Mouse (Mus musculus): ENCODE measurements around the gene Ebf3. TPM values are rescaled to one million over a fixed set of nuclear protein-coding genes. Genes with fewer than 3 reads are reported as not detected.

The Ebf3 gene
- 5.8 and 14.0 TPM in 2 replicates for total RNA-seq (2014; rRNA removed)
- 0.39 and 0.67 TPM in 2 replicates for polyA plus RNA-seq (2015; fragmentation: Nextera tagmentation; extraction: Ambion mirVana)

GRCm38 (mm10) chr7:137313904-137314691 lies at the start of gene Ebf3:
Gene Ebf3, minus strand, starts transcription at chr7:137314445.
- Histone ChIP-seq H3K4me3 (ENCODE audit: low read depth, low read length) (peak within 1 kb of the TSS; percentile 37), H3K9me3 (ENCODE audit: low read length) (no peaks in the 10 kb centered on the region), H3K4me1 (ENCODE audit: insufficient read depth) (no peaks in the 10 kb centered on the region; the same call in 1 of the 2 replicates), H3K4me2 (ENCODE audit: low read depth) (peak within 1 kb of the TSS; percentile 64), H3K9ac (peak within 1 kb of the TSS; percentile 14; the same call in 1 of the 2 replicates), H3K27me3 (ENCODE audit: insufficient read depth, low read length) (peaks cover 88% of the 10 kb centered on the region), H3K36me3 (ENCODE audit: insufficient read depth) (no peaks in the 10 kb centered on the region), H3K27ac (ENCODE audit: low read depth, low read length) (no peak within 1 kb of the TSS)
- no peak for TF ChIP-seq CTCF (IDR thresholded peaks at IDR 0.05; ENCODE audit: low read depth)
- DNase-seq (peak; percentile 70), ATAC-seq (peak; percentile 87)
- WGBS: under 1% methylated on average over 111 of the region's 127 CpGs

GRCm38 (mm10) chr7:137346860-137347259 lies 32.6 kb upstream of the Ebf3 start:
- DNase-seq: no peak
- no peak for TF ChIP-seq CTCF (IDR thresholded peaks at IDR 0.05; ENCODE audit: low read depth)

DNA sequence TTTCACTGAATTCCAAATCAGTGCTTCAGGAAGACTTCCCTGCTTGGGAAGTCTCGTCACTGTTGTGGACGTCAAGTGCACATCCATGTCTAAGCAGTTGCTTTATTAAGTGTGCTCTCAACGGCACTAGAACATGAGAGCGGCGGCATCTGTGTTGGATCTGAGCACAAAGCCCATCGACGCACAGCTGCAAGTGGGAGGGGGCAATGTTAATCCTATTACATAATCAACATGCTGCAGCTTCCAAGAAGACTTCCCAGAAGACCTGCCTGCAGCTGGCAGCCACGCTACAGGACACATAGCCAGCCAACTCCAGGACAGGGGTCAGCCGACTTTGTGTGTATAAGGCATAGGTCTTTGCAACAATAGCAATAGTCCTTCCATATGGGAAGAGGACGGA lies 31.8 kb upstream of the Ebf3 start:
- Histone ChIP-seq H3K9ac (no peak overlapping the region), H3K4me2 (ENCODE audit: low read depth) (no peak overlapping the region), H3K9me3 (ENCODE audit: low read length) (no peaks in the 10 kb centered on the region), H3K4me3 (ENCODE audit: low read depth, low read length) (no peak overlapping the region), H3K36me3 (ENCODE audit: insufficient read depth) (no peaks in the 10 kb centered on the region), H3K4me1 (ENCODE audit: insufficient read depth) (no peaks in the 10 kb centered on the region), H3K27me3 (ENCODE audit: insufficient read depth, low read length) (no peaks in the 10 kb centered on the region), H3K27ac (ENCODE audit: low read depth, low read length) (no peak overlapping the region)
- no peak for DNase-seq
- ATAC-seq: no peak
- no peak for TF ChIP-seq CTCF (IDR thresholded peaks at IDR 0.05; ENCODE audit: low read depth)
- WGBS: 51% methylated on average over 10 of the region's 10 CpGs

More at GRCm38 (mm10) chr7:137346860-137347259, 32.6 kb upstream of the Ebf3 start:
- no peak overlapping the region for H3K4me3 ChIP-seq (ENCODE audit: low read depth, low read length)
- no peak for ATAC-seq
- WGBS: 62% methylated on average over 7 of the region's 7 CpGs
- H3K27me3 ChIP-seq (ENCODE audit: insufficient read depth, low read length): no peaks in the 10 kb centered on the region
- no peaks in the 10 kb centered on the region for H3K9me3 ChIP-seq (ENCODE audit: low read length)
- H3K36me3 ChIP-seq (ENCODE audit: insufficient read depth): no peaks in the 10 kb centered on the region
- no peak overlapping the region for H3K4me2 ChIP-seq (ENCODE audit: low read depth)
- no peak overlapping the region for H3K9ac ChIP-seq
- no peak overlapping the region for H3K27ac ChIP-seq (ENCODE audit: low read depth, low read length)
- H3K4me1 ChIP-seq (ENCODE audit: insufficient read depth): no peaks in the 10 kb centered on the region

GRCm38 (mm10) chr7:137333951-137334350 lies 19.7 kb upstream of the Ebf3 start:
- Histone ChIP-seq H3K27ac (ENCODE audit: low read depth, low read length) (no peak overlapping the region), H3K4me1 (ENCODE audit: insufficient read depth) (no peaks in the 10 kb centered on the region), H3K36me3 (ENCODE audit: insufficient read depth) (no peaks in the 10 kb centered on the region), H3K9me3 (ENCODE audit: low read length) (no peaks in the 10 kb centered on the region), H3K9ac (no peak overlapping the region), H3K27me3 (ENCODE audit: insufficient read depth, low read length) (peaks cover 7% of the 10 kb centered on the region; the same call in 1 of the 2 replicates), H3K4me3 (ENCODE audit: low read depth, low read length) (no peak overlapping the region), H3K4me2 (ENCODE audit: low read depth) (no peak overlapping the region)
- no peak for ATAC-seq
- DNase-seq: no peak
- 81% methylated on average over 2 of the region's 2 CpGs for WGBS
- TF ChIP-seq CTCF (IDR thresholded peaks at IDR 0.05; ENCODE audit: low read depth): no peak

GRCm38 (mm10) chr7:137322926-137323325 lies 8.7 kb upstream of the Ebf3 start:
- under 1% methylated on average over 21 of the region's 21 CpGs for WGBS
- no peaks in the 10 kb centered on the region for H3K9me3 ChIP-seq (ENCODE audit: low read length)
- H3K4me3 ChIP-seq (ENCODE audit: low read depth, low read length): peak overlapping the region; percentile 27
- H3K36me3 ChIP-seq (ENCODE audit: insufficient read depth): no peaks in the 10 kb centered on the region
- no peak overlapping the region for H3K27ac ChIP-seq (ENCODE audit: low read depth, low read length)
- peaks cover 80% of the 10 kb centered on the region for H3K27me3 ChIP-seq (ENCODE audit: insufficient read depth, low read length)
- H3K9ac ChIP-seq: no peak overlapping the region
- no peak for DNase-seq
- peak overlapping the region; percentile 45 for H3K4me2 ChIP-seq (ENCODE audit: low read depth)
- no peaks in the 10 kb centered on the region for H3K4me1 ChIP-seq (ENCODE audit: insufficient read depth)
- no peak for ATAC-seq
- no peak for TF ChIP-seq CTCF (IDR thresholded peaks at IDR 0.05; ENCODE audit: low read depth)

DNA sequence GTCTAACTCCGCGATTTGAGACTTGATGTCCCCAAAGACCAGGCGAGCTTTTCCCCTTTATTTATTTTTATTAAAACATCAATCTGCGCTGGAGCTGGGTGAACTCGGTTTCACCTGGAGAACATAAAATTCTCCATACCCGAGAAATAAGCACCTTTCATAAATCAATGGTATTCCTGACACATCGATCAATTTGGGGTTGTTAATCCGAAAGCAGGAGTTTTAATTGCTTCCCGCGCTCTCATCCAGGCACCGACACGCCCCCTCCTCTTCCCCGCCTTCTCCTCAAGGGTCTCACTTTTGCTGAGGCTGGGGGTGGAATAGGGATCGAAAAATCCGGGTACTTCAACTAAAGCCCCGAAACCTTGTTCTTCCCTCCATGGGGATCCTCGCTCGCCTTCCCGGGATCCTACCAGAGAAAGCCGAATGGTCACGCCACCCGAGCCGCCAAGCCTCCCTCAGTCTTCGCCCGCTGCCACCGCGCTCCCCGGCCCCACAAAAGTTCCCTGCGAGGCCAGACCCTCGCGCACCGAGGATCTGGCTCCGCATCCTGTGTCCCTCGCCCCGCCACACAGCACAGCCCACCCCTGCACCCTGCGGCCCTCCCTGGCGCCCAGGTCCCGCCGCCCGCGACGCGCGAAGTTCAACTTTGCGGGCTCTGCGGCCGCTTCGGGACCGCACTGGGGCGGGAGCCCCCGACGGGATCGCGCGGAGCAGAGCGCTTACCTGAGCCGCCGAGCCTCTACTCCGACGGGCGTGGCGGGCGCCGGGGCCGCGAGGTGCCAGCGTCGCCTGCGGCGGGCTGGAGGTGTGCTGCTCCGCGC lies 7.9 kb upstream of the Ebf3 start:
- Histone ChIP-seq H3K4me1 (ENCODE audit: insufficient read depth) (no peaks in the 10 kb centered on the region), H3K27ac (ENCODE audit: low read depth, low read length) (no peak overlapping the region), H3K4me3 (ENCODE audit: low read depth, low read length) (peak overlapping the region; percentile 27), H3K36me3 (ENCODE audit: insufficient read depth) (no peaks in the 10 kb centered on the region), H3K27me3 (ENCODE audit: insufficient read depth, low read length) (peaks cover 88% of the 10 kb centered on the region), H3K9ac (no peak overlapping the region), H3K4me2 (ENCODE audit: low read depth) (peak overlapping the region; percentile 45), H3K9me3 (ENCODE audit: low read length) (no peaks in the 10 kb centered on the region)
- WGBS: 3% methylated on average over 66 of the region's 72 CpGs
- TF ChIP-seq CTCF (IDR thresholded peaks at IDR 0.05; ENCODE audit: low read depth): no peak
- ATAC-seq (no peak), DNase-seq (no peak)

Data from forebrain, postnatal 0 days (tissue).